In the genomic region with DNA sequence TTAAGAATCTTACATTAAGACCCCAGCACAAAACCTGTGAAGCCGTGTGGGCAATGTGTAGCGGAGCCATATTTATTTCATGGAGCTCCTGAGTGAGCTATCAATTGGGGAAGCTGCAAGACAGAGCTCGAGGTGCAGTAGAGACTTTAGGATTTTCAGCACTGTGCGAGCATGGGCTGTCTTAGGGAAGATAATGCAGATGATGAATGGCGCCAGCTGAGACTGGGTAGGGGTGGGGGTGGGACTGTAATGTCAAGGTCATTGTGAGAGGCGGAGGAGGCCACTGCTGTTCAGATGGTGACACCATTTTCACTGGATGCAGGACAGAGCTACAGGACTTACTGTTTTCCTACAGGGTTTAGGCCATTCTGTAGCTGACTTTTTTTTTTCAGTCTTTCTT, we compare ENCODE assay signal across 20 mouse cellular contexts.
A peak's percentile ranks its signal among the peaks of the same experiment; 100 is the strongest.
DNase-seq lines count a peak whose midpoint lies in the region.
"Had no signal": no experiment of that assay in that cellular context is flagged by ENCODE, and none has a peak within 500 bp of the region (broad histone marks: within the 10 kb centered on the region; RNA-seq: fewer than 3 reads in every experiment).

No protein-coding gene starts in this region.

- DNase-seq in embryo, embryonic 10.5 days (ENCODE audit: low spot score), result peak; percentile 11
- no peak for DNase-seq in embryo, embryonic 9.5 days (ENCODE audit: extremely low spot score)
- peak; percentile 5 for DNase-seq in ES-CJ7 (ENCODE audit: low read depth, low spot score)
- peak; percentile 33 for DNase-seq in adrenal gland, postnatal 10 days
- DNase-seq in mesoderm, embryonic 11.5 days (ENCODE audit: low read depth, low spot score), result peak; percentile 12
- no peak for DNase-seq in layer of hippocampus, adult 9-10 months (ENCODE audit: low spot score)
- no peak for DNase-seq in kidney, adult 9 months
- DNase-seq: cerebellum, adult 18-20 months; cerebellum, postnatal 10 days; gastrocnemius, postnatal 25 days; heart, adult 18-20 months; heart, postnatal 4 days; kidney, adult 11 months; kidney, postnatal 36 days; layer of hippocampus, postnatal 36 days; liver; lung, adult 2 months; lung, postnatal 10 days; thymus, adult 2 months; thymus, postnatal 36 days had no signal

Comparison
In these comparisons a context has a peak if more than half of its experiments do, and no peak if none do; other contexts are left out.
1. DNase-seq: peak in embryo, embryonic 10.5 days (single experiment), ES-CJ7 (single experiment), adrenal gland, postnatal 10 days (single experiment) and mesoderm, embryonic 11.5 days (single experiment); none in embryo, embryonic 9.5 days (single experiment), layer of hippocampus, adult 9-10 months (single experiment) and kidney, adult 9 months (single experiment).